ENCODE assay signal across 9 mouse cellular contexts in genomic region chr12:56404833-56405232, GRCm38 (mm10). TPM values are rescaled to one million over a fixed set of nuclear protein-coding genes. Genes with fewer than 3 reads are reported as not detected.
DNase-seq lines count a peak whose midpoint lies in the region; ATAC-seq lines count a peak whose summit lies in the region.
"Had no signal": no experiment of that assay in that cellular context is flagged by ENCODE, and none has a peak within 500 bp of the region (broad histone marks: within the 10 kb centered on the region; RNA-seq: fewer than 3 reads in every experiment).

No protein-coding gene starts in this region.

- H3K4me2 ChIP-seq in neural tube, embryonic 15.5 days: no peak overlapping the region
- no peak overlapping the region for H3K4me2 ChIP-seq in forebrain, embryonic 13.5 days
- no peak overlapping the region for H3K4me2 ChIP-seq in kidney, embryonic 15.5 days
- no peak overlapping the region for H3K4me2 ChIP-seq in liver, embryonic 13.5 days
- H3K4me2 ChIP-seq: heart, embryonic 15.5 days had no signal

- H3K27ac ChIP-seq in neural tube, embryonic 15.5 days (replicated peaks): no peak overlapping the region
- no peak overlapping the region for H3K27ac ChIP-seq in forebrain, embryonic 13.5 days
- H3K27ac ChIP-seq in kidney, embryonic 15.5 days: no peak overlapping the region
- no peak overlapping the region for H3K27ac ChIP-seq in liver, embryonic 13.5 days
- H3K27ac ChIP-seq: heart, embryonic 15.5 days had no signal

- WGBS in neural tube, embryonic 15.5 days: 37% methylated on average over 4 of the region's 4 CpGs
- WGBS in forebrain, embryonic 13.5 days: 37% methylated on average over 4 of the region's 4 CpGs
- WGBS in kidney, embryonic 15.5 days: 26% methylated on average over 4 of the region's 4 CpGs
- 30% methylated on average over 4 of the region's 4 CpGs for WGBS in liver, embryonic 13.5 days (ENCODE audit: insufficient replicate concordance)

- H3K9me3 ChIP-seq in neural tube, embryonic 15.5 days (replicated peaks): no peaks in the 10 kb centered on the region
- H3K9me3 ChIP-seq in forebrain, embryonic 13.5 days (replicated peaks): no peaks in the 10 kb centered on the region
- no peaks in the 10 kb centered on the region for H3K9me3 ChIP-seq in kidney, embryonic 15.5 days (replicated peaks)
- no peaks in the 10 kb centered on the region for H3K9me3 ChIP-seq in liver, embryonic 13.5 days (replicated peaks)
- H3K9me3 ChIP-seq: heart, embryonic 15.5 days had no signal

- ATAC-seq in neural tube, embryonic 15.5 days (ENCODE audit: low FRiP score): no peak
- ATAC-seq in forebrain, embryonic 13.5 days: peak; percentile 57; the same call in 1 of the 2 replicates
- peak; percentile 55; the same call in 1 of the 2 replicates for ATAC-seq in kidney, embryonic 15.5 days (replicated peaks; ENCODE audit: low FRiP score)
- no peak for ATAC-seq in liver, embryonic 13.5 days (ENCODE audit: low read depth)
- no peak for ATAC-seq in inflammation-experienced regulatory T-cells, adult 6 months

- H3K27me3 ChIP-seq in neural tube, embryonic 15.5 days (replicated peaks): no peaks in the 10 kb centered on the region
- H3K27me3 ChIP-seq in forebrain, embryonic 13.5 days: peaks cover 37% of the 10 kb centered on the region
- H3K27me3 ChIP-seq in kidney, embryonic 15.5 days: no peaks in the 10 kb centered on the region
- H3K27me3 ChIP-seq in liver, embryonic 13.5 days: no peaks in the 10 kb centered on the region
- H3K27me3 ChIP-seq: heart, embryonic 15.5 days had no signal

- no peaks in the 10 kb centered on the region for H3K4me1 ChIP-seq in neural tube, embryonic 15.5 days
- no peaks in the 10 kb centered on the region for H3K4me1 ChIP-seq in forebrain, embryonic 13.5 days
- peaks cover 6% of the 10 kb centered on the region; the same call in 1 of the 2 replicates for H3K4me1 ChIP-seq in kidney, embryonic 15.5 days
- H3K4me1 ChIP-seq in liver, embryonic 13.5 days (replicated peaks): no peaks in the 10 kb centered on the region
- H3K4me1 ChIP-seq: heart, embryonic 15.5 days had no signal

- H3K4me3 ChIP-seq in neural tube, embryonic 15.5 days (replicated peaks): no peak overlapping the region
- no peak overlapping the region for H3K4me3 ChIP-seq in forebrain, embryonic 13.5 days
- no peak overlapping the region for H3K4me3 ChIP-seq in kidney, embryonic 15.5 days (replicated peaks)
- H3K4me3 ChIP-seq in liver, embryonic 13.5 days (replicated peaks): no peak overlapping the region
- H3K4me3 ChIP-seq: heart, embryonic 15.5 days had no signal

- peak; percentile 74 for DNase-seq in neural tube, embryonic 10.5 days (ENCODE audit: extremely low spot score, low spot score)
- DNase-seq in adrenal gland, adult 8-10 months: peak; percentile 20
- DNase-seq in liver, embryonic 13.5 days: peak; percentile 9
- DNase-seq in right cerebral cortex, postnatal 10 days (ENCODE audit: low spot score in 2 of 2): peak; percentile 25 to 54

- no peaks in the 10 kb centered on the region for H3K36me3 ChIP-seq in neural tube, embryonic 15.5 days
- no peaks in the 10 kb centered on the region for H3K36me3 ChIP-seq in forebrain, embryonic 13.5 days (ENCODE audit: poor library complexity, severe bottlenecking)
- H3K36me3 ChIP-seq in kidney, embryonic 15.5 days: no peaks in the 10 kb centered on the region
- no peaks in the 10 kb centered on the region for H3K36me3 ChIP-seq in liver, embryonic 13.5 days
- H3K36me3 ChIP-seq: heart, embryonic 15.5 days had no signal

- H3K9ac ChIP-seq in neural tube, embryonic 15.5 days (replicated peaks): no peak overlapping the region
- H3K9ac ChIP-seq in forebrain, embryonic 13.5 days: no peak overlapping the region
- no peak overlapping the region for H3K9ac ChIP-seq in kidney, embryonic 15.5 days
- no peak overlapping the region for H3K9ac ChIP-seq in liver, embryonic 13.5 days
- H3K9ac ChIP-seq: heart, embryonic 15.5 days had no signal

RNA-seq across cellular contexts. Expression of gene Mbip, which starts 59.1 kb away (rescaled TPM):
- polyA plus RNA-seq in neural tube, embryonic 15.5 days (2015; fragmentation: Nextera tagmentation; extraction: Ambion mirVana): 41.8 and 43.1 TPM in 2 replicates
- total RNA-seq in adrenal gland, adult 8-10 months (2022): 10 to 100 TPM; 15.5 to 22.9 (median 18.3) TPM
- polyA plus RNA-seq in forebrain, embryonic 13.5 days (2015; fragmentation: Nextera tagmentation; extraction: Ambion mirVana): 58.5 and 65.7 TPM in 2 replicates
- 35.2 and 38.1 TPM in 2 replicates for polyA plus RNA-seq in kidney, embryonic 15.5 days (2015; fragmentation: Nextera tagmentation; extraction: Ambion mirVana)
- polyA plus RNA-seq in liver, embryonic 13.5 days (2015; fragmentation: Nextera tagmentation; extraction: Ambion mirVana): 13.0 and 13.9 TPM in 2 replicates
- polyA plus RNA-seq in inflammation-experienced regulatory T-cells, adult 6 months (2017; shearing (Covaris generic)): 10 to 100 TPM; 32.3 to 40.8 (median 34.4) TPM

Comparison
In these comparisons a context has a peak if more than half of its experiments do, and no peak if none do; other contexts are left out.
1. DNase-seq: peak in every context shown above with its lines; median percentile 74 in neural tube, embryonic 10.5 days; 40 in right cerebral cortex, postnatal 10 days; 20 in adrenal gland, adult 8-10 months; 9 in liver, embryonic 13.5 days.
2. ATAC-seq: peak in forebrain, embryonic 13.5 days (single experiment) and kidney, embryonic 15.5 days (single experiment); none in neural tube, embryonic 15.5 days (single experiment), liver, embryonic 13.5 days (single experiment) and inflammation-experienced regulatory T-cells, adult 6 months (single experiment).